Mouse (Mus musculus) cerebellum, postnatal 36 days (tissue): ENCODE measurements at regions not wholly inside any gene's neighbourhood (a gene's known extent, or its start where the extent isn't known, plus 50 kb on each side); places are given as distances from the start of the nearest gene placed in this dataset.

Source experiments
- DNase-seq, 2 experiments: peaks; one replicate each; pipeline ENCODE4 v3.0.0; 2021 to 2022; ENCODE audit warnings: mixed read lengths in 2 of 2

GRCm38 (mm10) chr7:72504268-72504667 is 197.9 kb upstream of the Mctp2 start:
- peak; percentile 71 to 75 for DNase-seq

- peak in 1 of 2 experiments; percentile 12 for DNase-seq
Measured at GRCm38 (mm10) chr7:72505732-72506460, 199.5 kb upstream of the Mctp2 start.

GRCm38 (mm10) chr7:72507946-72508345 is 201.5 kb upstream of the Mctp2 start:
- no peak for DNase-seq

- DNase-seq: no peak
Measured at GRCm38 (mm10) chr7:72510116-72510515, 203.7 kb upstream of the Mctp2 start.

GRCm38 (mm10) chr7:72513446-72513845 is 207.0 kb upstream of the Mctp2 start:
- no peak for DNase-seq

- no peak for DNase-seq
Measured at GRCm38 (mm10) chr7:72514851-72515250, 208.4 kb upstream of the Mctp2 start.

GRCm38 (mm10) chr7:72518421-72518972 is 212.1 kb upstream of the Mctp2 start:
- no peak for DNase-seq

- DNase-seq: no peak
Measured at GRCm38 (mm10) chr7:72519359-72520115, 213.1 kb upstream of the Mctp2 start.

- DNase-seq: no peak
Measured at GRCm38 (mm10) chr7:72528873-72529272, 222.5 kb upstream of the Mctp2 start.

- DNase-seq: no peak
Measured at GRCm38 (mm10) chr7:72538288-72538687, 231.9 kb upstream of the Mctp2 start.

GRCm38 (mm10) chr7:72539915-72540314 is 233.5 kb upstream of the Mctp2 start:
- DNase-seq: no peak

- no peak for DNase-seq
Measured at GRCm38 (mm10) chr7:72541521-72542478, 235.4 kb upstream of the Mctp2 start.

- DNase-seq: no peak
Measured at GRCm38 (mm10) chr7:72543501-72543900, 237.1 kb upstream of the Mctp2 start.

- DNase-seq: peak; percentile 27 to 35
Measured at GRCm38 (mm10) chr7:72543946-72544345, 237.5 kb upstream of the Mctp2 start.

GRCm38 (mm10) chr7:72567378-72567777 is 261.0 kb upstream of the Mctp2 start:
- no peak for DNase-seq

GRCm38 (mm10) chr7:72569177-72569576 is 262.8 kb upstream of the Mctp2 start:
- no peak for DNase-seq

- DNase-seq: no peak
Measured at GRCm38 (mm10) chr7:72574316-72574715, 267.9 kb upstream of the Mctp2 start.

GRCm38 (mm10) chr7:72584427-72584826 is 278.0 kb upstream of the Mctp2 start:
- DNase-seq: no peak

- no peak for DNase-seq
Measured at GRCm38 (mm10) chr7:72589241-72589668, 282.8 kb upstream of the Mctp2 start.

- DNase-seq: no peak
Measured at GRCm38 (mm10) chr7:72590351-72591115, 284.1 kb upstream of the Mctp2 start.

- peak; percentile 61 to 66 for DNase-seq
Measured at GRCm38 (mm10) chr7:72592110-72592509, 285.7 kb upstream of the Mctp2 start.

- DNase-seq: peak in 1 of 2 experiments; percentile 8
Measured at GRCm38 (mm10) chr7:72592649-72593048, 286.2 kb upstream of the Mctp2 start.
